ENCODE assay signal across 23 mouse cellular contexts in the genomic region with DNA sequence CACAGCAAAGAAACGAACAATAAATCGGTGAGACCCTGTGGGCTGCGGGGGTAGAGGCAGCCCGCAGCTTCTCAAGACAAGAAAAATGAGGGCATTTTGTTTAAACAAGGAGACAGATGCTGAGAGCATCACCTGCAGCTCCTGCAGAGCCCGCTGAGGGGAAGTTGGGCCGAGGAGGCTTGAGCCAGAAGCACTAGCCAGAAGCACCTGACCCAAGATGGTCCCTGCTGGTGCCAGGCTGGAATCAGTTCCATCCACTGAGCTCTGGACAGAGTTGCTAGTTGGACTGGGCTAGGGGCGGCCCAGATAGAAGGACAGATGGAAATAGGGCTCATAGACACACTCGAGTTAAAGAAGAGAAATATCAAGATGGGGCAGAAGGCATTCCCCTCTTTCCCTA.
A peak's percentile ranks its signal among the peaks of the same experiment; 100 is the strongest.
DNase-seq lines count a peak whose midpoint lies in the region; ATAC-seq and TF ChIP-seq lines count a peak whose summit lies in the region.
"Had no signal": no experiment of that assay in that cellular context is flagged by ENCODE, and none has a peak within 500 bp of the region (broad histone marks: within the 10 kb centered on the region; RNA-seq: fewer than 3 reads in every experiment).

No protein-coding gene starts in this region.

- H3K27ac ChIP-seq in cerebellum, adult 2 months (ENCODE audit: insufficient read depth, low read length), result no peak overlapping the region
- H3K27ac ChIP-seq in hindbrain, embryonic 13.5 days, result 0 out of 2 replicates have a peak overlapping the region, but pooled peaks have one; percentile 30
- H3K27ac ChIP-seq in hindbrain, embryonic 11.5 days (ENCODE audit: low read depth, low read length), result no peak overlapping the region
- 0 out of 2 replicates have a peak overlapping the region, but pooled peaks have one; percentile 7 for H3K27ac ChIP-seq in limb, embryonic 12.5 days
- H3K27ac ChIP-seq in limb, embryonic 10.5 days, result no peak overlapping the region
- H3K27ac ChIP-seq: embryonic facial prominence, embryonic 10.5 days; embryonic facial prominence, embryonic 12.5 days; forebrain, embryonic 13.5 days; forebrain, embryonic 15.5 days had no signal

- DNase-seq in cerebellum, adult 2 months, result peak; percentile 42
- no peak for DNase-seq in cerebellum, adult 8-10 months
- peak; percentile 59 for DNase-seq in cerebellum, postnatal 14 days
- no peak for DNase-seq in cerebellum, adult 9-10 months
- DNase-seq in hindbrain, embryonic 11.5 days (ENCODE audit: low spot score), result no peak
- DNase-seq in limb, embryonic 10.5 days (ENCODE audit: low spot score), result no peak
- DNase-seq: adrenal gland, adult 8-10 months; adrenal gland, postnatal 14 days; adrenal gland, postnatal 36 days; B cell, adult 2 months; cerebellum, adult 11 months; forebrain, postnatal 0 days had no signal

- TF ChIP-seq CTCF in cerebellum, adult 2 months (IDR thresholded peaks at IDR 0.05; ENCODE audit: borderline replicate concordance, insufficient read depth, low read depth, low read length), result no peak

- H3K4me1 ChIP-seq in cerebellum, adult 2 months (ENCODE audit: control insufficient read depth, insufficient read depth, low read length), result peaks cover 10% of the 10 kb centered on the region
- peaks cover 12% of the 10 kb centered on the region for H3K4me1 ChIP-seq in hindbrain, embryonic 13.5 days (replicated peaks)
- no peaks in the 10 kb centered on the region for H3K4me1 ChIP-seq in hindbrain, embryonic 11.5 days (replicated peaks; ENCODE audit: control insufficient read depth, insufficient read depth, low read length)
- H3K4me1 ChIP-seq in limb, embryonic 12.5 days (replicated peaks), result no peaks in the 10 kb centered on the region
- H3K4me1 ChIP-seq in limb, embryonic 10.5 days, result peaks cover 4% of the 10 kb centered on the region; the same call in 1 of the 2 replicates
- H3K4me1 ChIP-seq: forebrain, embryonic 13.5 days; forebrain, embryonic 15.5 days had no signal

- peaks cover 42% of the 10 kb centered on the region for H3K36me3 ChIP-seq in hindbrain, embryonic 13.5 days
- H3K36me3 ChIP-seq in hindbrain, embryonic 11.5 days (ENCODE audit: control insufficient read depth, insufficient read depth, low read length), result 0 out of 2 replicates have a peak, but pooled peaks cover 3% of the 10 kb centered on the region
- peaks cover 48% of the 10 kb centered on the region for H3K36me3 ChIP-seq in limb, embryonic 12.5 days
- peaks cover 47% of the 10 kb centered on the region for H3K36me3 ChIP-seq in limb, embryonic 10.5 days

- no peak for TF ChIP-seq POLR2A in cerebellum, adult 2 months (IDR thresholded peaks at IDR 0.05; ENCODE audit: borderline replicate concordance, insufficient read depth, low read length)

- no peaks in the 10 kb centered on the region for H3K9me3 ChIP-seq in hindbrain, embryonic 13.5 days
- H3K9me3 ChIP-seq in hindbrain, embryonic 11.5 days (ENCODE audit: control insufficient read depth, low read length), result no peaks in the 10 kb centered on the region
- no peaks in the 10 kb centered on the region; the same call in 1 of the 2 replicates for H3K9me3 ChIP-seq in limb, embryonic 12.5 days
- no peaks in the 10 kb centered on the region for H3K9me3 ChIP-seq in limb, embryonic 10.5 days (replicated peaks)
- H3K9me3 ChIP-seq: embryonic facial prominence, embryonic 10.5 days; embryonic facial prominence, embryonic 12.5 days; forebrain, embryonic 13.5 days; forebrain, embryonic 15.5 days; G1E had no signal

- H3K4me3 ChIP-seq in cerebellum, adult 2 months (replicated peaks; ENCODE audit: insufficient read depth, low read depth, low read length), result no peak overlapping the region
- H3K4me3 ChIP-seq in hindbrain, embryonic 13.5 days, result no peak overlapping the region
- H3K4me3 ChIP-seq in hindbrain, embryonic 11.5 days (ENCODE audit: low read depth, low read length), result no peak overlapping the region
- no peak overlapping the region for H3K4me3 ChIP-seq in limb, embryonic 12.5 days (replicated peaks)
- no peak overlapping the region for H3K4me3 ChIP-seq in limb, embryonic 10.5 days
- H3K4me3 ChIP-seq: embryonic facial prominence, embryonic 10.5 days; embryonic facial prominence, embryonic 12.5 days; forebrain, embryonic 13.5 days; forebrain, embryonic 15.5 days had no signal

- WGBS in cerebellum, adult 2 months, result 36% methylated on average over 8 of the region's 8 CpGs
- 87% methylated on average over 8 of the region's 8 CpGs for WGBS in hindbrain, embryonic 13.5 days
- 92% methylated on average over 8 of the region's 8 CpGs for WGBS in hindbrain, embryonic 11.5 days
- 91% methylated on average over 8 of the region's 8 CpGs for WGBS in limb, embryonic 12.5 days
- 91% methylated on average over 8 of the region's 8 CpGs for WGBS in limb, embryonic 10.5 days

- H3K9ac ChIP-seq in hindbrain, embryonic 13.5 days, result no peak overlapping the region
- H3K9ac ChIP-seq in hindbrain, embryonic 11.5 days (ENCODE audit: low read depth, low read length), result no peak overlapping the region
- no peak overlapping the region for H3K9ac ChIP-seq in limb, embryonic 12.5 days (replicated peaks)
- H3K9ac ChIP-seq: embryonic facial prominence, embryonic 12.5 days; forebrain, embryonic 13.5 days; forebrain, embryonic 15.5 days; forebrain, postnatal 0 days had no signal

- no peak overlapping the region for H3K4me2 ChIP-seq in hindbrain, embryonic 13.5 days
- no peak overlapping the region for H3K4me2 ChIP-seq in hindbrain, embryonic 11.5 days (replicated peaks; ENCODE audit: low read depth, low read length)
- no peak overlapping the region for H3K4me2 ChIP-seq in limb, embryonic 12.5 days
- H3K4me2 ChIP-seq: embryonic facial prominence, embryonic 12.5 days; forebrain, embryonic 13.5 days; forebrain, embryonic 15.5 days had no signal

- no peak for ATAC-seq in hindbrain, embryonic 13.5 days (ENCODE audit: low FRiP score)
- no peak for ATAC-seq in hindbrain, embryonic 11.5 days (ENCODE audit: low FRiP score)
- no peak for ATAC-seq in limb, embryonic 12.5 days (ENCODE audit: insufficient number of reproducible peaks, insufficient read depth, low FRiP score, low TSS enrichment, low read depth)
- ATAC-seq: activated CD4-positive, CD25-positive, alpha-beta regulatory T cell, adult 4 months; CD4-positive, CD25-positive, alpha-beta regulatory T cell, adult 4 months; forebrain, embryonic 13.5 days; forebrain, embryonic 15.5 days; forebrain, postnatal 0 days; Patski had no signal

- H3K27me3 ChIP-seq in cerebellum, adult 2 months (ENCODE audit: control insufficient read depth, insufficient read depth, low read length), result no peaks in the 10 kb centered on the region
- no peaks in the 10 kb centered on the region for H3K27me3 ChIP-seq in hindbrain, embryonic 13.5 days
- no peaks in the 10 kb centered on the region for H3K27me3 ChIP-seq in hindbrain, embryonic 11.5 days (ENCODE audit: control insufficient read depth, insufficient read depth, low read length)
- no peaks in the 10 kb centered on the region for H3K27me3 ChIP-seq in limb, embryonic 12.5 days
- H3K27me3 ChIP-seq in limb, embryonic 10.5 days (ENCODE audit: low read depth, poor library complexity, severe bottlenecking), result no peaks in the 10 kb centered on the region
- H3K27me3 ChIP-seq: CH12.LX; embryonic facial prominence, embryonic 12.5 days; forebrain, embryonic 13.5 days; forebrain, embryonic 15.5 days; Patski had no signal

Comparison
In these comparisons a context has a peak if more than half of its experiments do, and no peak if none do; other contexts are left out.
1. DNase-seq: peak in cerebellum, adult 2 months (2 of 2) and cerebellum, postnatal 14 days (2 of 2); none in cerebellum, adult 8-10 months (single experiment), cerebellum, adult 9-10 months (single experiment), hindbrain, embryonic 11.5 days (single experiment) and limb, embryonic 10.5 days (single experiment).
2. H3K27ac ChIP-seq: peak in hindbrain, embryonic 13.5 days (single experiment) and limb, embryonic 12.5 days (single experiment); none in cerebellum, adult 2 months (single experiment), hindbrain, embryonic 11.5 days (single experiment) and limb, embryonic 10.5 days (single experiment).